Mouse (Mus musculus): ENCODE measurements around the gene Diaph3. TPM values are rescaled to one million over a fixed set of nuclear protein-coding genes. Genes with fewer than 3 reads are reported as not detected.
"Not testable (repeated sequence)": the region's sequence is repeated elsewhere in the genome, so short reads cannot be mapped to it uniquely, and the experiment has no call there.

Gene Diaph3
- 1 to 10 TPM; 5.3 to 6.9 TPM for total RNA-seq (2021)
- long read RNA-seq, experiment 1, partial matches to known transcripts, result 1 of 1 reads
- long read RNA-seq, experiment 1, other reads (novel, unspliced or antisense), result 0 of 1 reads
- long read RNA-seq, experiment 2, full-length matches to known transcripts, result 3 of 4 reads
- long read RNA-seq, experiment 2, partial matches to known transcripts, result 1 of 4 reads
- long read RNA-seq, experiment 2, other reads (novel, unspliced or antisense), result 0 of 4 reads

DNA sequence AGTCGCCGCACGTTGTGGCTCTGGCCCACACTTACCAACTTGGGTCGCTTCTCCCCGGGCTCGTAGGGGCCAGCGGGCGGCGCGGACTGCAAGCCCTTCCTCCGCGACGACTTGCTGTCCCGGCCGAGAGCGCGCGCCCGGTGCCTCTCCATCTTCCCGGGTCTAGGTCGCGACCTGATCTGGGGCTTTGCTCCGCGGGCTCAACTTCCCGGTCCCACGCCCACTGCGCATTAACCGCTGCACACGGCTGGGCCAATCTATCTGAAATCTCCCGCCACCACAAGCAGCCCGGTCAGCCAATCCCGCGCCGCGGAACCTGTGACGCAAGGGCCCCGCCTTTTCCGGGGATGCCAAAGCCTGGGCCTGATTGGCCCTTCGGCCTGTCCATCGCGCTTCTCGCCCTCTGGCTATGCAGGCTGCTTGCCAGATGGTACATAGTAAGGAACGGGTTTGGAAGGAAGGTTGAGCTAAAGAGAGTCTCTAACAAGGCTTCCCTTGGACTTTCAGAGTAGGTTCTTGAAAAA is at the start of gene Diaph3:
Diaph3 (minus strand) TSS at position 273 of the 524 bp plus-strand sequence.
- DNase-seq, result peak; percentile 98

DNA sequence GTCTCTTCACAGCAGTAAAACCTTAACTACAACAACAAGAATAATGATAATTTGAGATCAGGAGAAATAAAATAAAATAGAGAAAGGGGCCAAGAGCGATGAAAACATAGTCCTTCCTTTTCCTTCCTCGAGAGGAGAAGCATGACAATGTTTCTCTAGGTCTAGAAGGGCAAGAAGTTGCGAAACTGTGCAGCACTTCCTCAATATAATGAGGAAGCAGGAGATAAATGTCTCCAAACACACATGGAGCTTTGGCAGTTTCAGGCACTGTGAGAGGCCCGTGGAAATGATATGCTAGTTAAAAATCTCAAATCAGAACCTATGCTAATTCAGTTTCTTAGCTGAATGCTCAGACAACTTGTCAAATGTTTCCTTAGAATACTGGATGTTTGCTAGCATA is 49.6 kb upstream of the Diaph3 start:
- no peak for DNase-seq

DNA sequence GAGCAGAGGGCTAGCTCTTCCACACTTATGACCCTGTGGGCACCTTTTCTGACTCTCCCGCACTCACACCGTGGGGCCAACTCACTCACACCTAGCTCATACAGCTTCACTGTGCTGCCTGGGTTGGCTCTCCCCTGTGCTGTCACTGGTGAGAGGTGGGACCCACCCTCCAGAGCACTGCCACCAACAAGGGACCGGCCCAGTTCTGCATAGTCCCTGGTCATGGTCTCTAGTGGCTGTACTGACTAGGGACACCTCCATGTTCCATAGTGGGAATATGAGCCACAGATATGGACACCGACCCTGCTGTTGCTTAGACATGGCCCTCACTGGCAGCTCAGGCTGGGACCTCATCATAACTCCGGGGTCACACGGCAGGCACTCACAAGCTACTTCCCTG is 30.5 kb upstream of the Diaph3 start:
- no peak for DNase-seq

DNA sequence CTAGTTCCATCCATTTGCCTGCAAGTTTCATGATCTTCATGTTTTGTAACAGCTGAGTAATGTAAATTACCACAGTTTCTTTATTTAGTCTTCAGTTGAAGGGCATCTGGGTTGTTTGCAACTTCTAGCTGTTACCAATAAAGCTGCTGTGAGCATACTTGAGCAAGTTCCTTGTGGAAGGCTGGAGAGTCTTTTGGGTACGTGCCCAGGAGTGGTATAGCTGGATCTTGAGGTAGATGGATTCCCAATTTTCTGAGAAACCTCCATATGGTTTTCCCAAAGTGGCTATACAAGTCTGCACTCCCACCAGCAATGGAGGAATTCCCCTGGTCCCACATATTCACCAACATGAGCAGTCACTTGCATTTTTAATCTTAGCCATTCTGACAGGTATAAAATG is 28.1 kb upstream of the Diaph3 start:
- DNase-seq, result no peak

DNA sequence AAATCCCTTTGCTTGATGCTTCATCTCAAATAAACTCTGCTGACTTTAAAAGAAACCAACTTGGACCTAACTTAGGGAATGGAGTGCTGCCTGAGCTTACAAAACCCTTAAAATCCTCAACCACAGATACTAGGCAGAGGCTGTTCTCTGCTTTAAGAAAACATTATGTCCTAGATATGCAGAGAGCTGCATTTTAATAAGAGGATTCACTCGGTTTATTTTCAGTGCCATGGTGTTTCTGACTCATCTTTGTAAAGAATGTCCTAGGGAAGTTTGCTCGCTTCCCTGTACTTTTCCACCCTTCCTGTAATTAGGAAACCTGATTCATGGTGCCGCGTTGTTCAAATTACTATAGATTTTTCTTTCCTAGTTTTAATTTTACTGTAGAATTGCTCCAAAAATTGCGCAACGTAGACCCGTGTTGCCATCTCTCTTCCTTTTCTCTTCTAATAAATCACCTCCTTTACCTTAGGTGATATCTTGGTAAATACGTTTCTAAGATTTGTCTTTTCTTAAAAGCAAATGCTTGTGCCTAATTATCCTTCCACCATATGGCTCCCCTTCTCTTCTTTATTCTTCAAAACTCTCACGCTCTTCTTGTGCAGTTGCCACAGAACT is 14.7 kb upstream of the Diaph3 start:
- no peak for DNase-seq

DNA sequence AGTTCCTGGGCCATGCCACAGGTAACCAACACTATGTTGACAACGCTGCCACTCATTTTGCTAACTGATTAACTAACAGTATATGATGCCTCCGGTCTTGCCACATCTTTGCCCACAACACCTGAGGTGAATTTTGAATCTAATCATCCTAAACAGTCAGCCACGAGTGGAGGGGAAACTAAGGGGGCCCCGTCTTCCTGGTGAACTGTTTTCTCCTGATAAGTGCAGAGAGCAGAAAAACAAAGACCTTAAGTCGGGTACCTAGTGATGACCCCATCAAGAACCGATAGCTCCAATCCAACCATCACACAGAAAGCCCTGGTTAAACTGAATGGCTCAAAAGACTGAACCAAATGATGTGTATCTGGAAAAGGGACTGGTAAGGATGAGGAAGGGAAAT is 8.6 kb upstream of the Diaph3 start:
- no peak for DNase-seq

DNA sequence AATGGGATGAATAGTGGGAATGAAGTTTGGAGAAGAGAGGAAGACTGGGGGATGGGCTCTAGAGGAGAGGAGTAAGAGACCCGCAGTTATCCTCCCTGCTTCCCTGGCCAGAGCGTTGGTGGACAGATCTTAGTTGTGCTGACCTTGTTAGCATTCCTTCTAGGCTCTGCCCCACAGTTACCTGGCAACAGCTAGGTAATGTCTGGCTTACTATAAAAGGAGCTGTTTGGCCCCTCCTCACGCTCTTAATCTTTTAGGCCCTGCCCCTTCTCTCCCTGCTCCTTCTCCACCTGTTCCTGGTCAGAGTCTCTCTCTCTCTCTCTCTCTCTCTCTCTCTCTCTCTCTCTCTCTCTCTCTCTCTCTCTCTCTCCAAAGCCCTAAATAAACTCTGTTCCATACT is 5.7 kb upstream of the Diaph3 start:
- DNase-seq, result no peak

DNA sequence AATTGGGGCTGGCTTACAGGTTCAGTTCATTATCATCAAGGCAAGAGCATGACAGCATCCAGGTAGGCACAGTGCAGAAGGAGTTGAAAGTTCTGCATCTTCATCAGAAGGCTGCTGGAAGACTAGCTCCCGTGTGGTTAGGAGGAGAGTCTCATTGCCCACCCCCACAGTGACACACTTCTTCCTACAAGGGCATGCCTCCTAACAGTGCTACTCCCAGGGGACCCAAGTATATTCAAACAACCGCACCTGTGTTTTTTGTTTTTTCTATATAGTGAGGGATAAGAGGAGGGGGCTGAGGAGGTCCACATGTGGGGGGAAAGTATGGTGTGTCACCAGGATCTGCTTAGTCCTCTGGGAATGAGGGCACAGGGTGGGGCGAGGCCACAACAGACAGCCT is 4.3 kb upstream of the Diaph3 start:
- DNase-seq, result no peak

DNA sequence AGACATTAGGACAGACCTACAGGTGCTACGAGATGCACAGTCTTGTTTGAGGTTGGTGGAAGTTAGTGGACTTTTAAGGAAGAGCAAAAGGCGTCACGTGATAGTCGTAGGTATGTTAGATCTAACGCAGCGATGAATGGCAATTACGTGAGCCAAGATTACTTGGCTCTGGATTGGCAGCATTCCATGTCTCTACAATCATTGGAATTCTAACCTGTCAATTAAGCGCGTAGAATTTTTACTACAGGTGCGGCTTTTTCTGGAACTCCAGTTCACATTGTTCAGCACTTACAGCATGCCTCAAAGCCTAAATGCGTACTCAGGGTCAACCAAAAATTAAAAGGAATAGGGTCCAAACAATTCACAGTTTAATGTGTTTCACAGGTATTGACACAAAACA is 742 bp upstream of the Diaph3 start:
- no peak for DNase-seq

DNA sequence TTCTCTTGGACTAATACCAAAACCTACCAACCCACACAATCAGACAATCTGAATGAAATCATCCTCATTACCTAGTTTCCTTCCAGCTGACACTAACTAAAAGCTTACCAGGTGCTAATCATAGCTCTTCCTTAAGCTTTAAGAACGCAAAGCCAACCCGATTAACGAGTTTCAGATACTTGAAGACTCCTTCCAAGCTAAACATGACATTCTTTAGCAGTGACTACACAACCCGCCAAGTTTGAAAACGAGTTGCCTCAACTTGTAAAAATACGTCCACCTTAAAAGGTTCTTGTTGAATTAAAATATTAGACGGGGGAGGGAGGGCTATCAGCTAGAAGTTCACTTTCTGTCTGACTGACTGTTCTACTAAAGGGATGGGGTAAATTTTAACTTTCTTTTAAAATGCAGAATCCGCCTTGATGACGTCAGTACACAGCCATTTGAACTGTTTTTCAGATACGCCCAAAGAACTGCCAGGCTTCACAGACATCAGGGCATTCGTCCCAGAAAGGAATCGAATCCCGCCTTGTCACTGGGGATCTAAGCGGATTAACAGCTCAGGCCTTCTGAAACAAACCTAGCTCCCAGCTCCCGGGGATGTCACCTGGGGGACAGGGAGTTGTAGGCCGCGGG is 590 bp downstream of the Diaph3 start:
- no peak for DNase-seq

DNA sequence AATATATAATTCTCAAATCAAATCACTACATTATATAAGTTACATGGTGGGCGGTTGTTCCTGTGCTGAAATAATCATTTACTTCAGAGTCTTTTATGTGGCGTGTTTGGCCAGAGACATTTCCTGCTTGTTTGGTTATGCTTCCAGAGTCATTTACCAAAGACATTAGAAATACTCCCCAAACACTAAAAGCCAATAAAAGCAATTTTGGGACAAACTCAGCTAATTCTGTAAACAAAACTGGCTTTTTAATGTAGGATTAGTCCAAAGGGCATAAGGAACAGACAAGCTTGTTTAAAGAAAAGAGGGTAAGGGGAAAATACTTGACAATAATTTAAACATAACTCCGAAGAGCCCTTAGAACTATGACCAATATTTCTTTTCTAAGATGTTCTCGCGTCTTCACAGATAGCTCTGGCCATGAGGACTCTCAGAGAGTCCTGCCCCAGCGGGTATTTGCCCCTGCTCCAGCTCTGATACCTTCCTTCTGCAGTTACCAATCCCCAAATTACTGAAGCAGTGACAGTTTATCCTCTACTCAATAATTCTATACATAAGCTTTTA is 14.9 kb downstream of the Diaph3 start:
- DNase-seq, result no peak

DNA sequence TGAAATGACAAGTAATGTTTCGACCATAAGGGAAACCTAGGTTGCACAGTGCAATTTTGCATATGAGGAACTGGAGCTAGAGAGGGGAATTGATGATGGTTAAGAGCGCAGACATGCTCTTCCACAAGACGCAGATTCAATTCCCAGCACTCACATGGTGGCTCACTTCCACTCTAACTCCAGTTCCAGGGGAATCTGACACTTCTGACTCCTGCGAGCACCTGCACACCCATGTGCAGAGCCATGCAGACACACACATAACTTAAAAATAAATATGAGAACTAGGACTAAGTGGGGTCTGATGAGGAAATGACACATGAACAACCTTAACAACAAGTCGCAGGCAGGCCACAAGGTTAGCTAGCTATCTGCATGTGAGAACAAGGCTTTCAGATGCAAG is 15.5 kb downstream of the Diaph3 start:
- DNase-seq, result no peak

DNA sequence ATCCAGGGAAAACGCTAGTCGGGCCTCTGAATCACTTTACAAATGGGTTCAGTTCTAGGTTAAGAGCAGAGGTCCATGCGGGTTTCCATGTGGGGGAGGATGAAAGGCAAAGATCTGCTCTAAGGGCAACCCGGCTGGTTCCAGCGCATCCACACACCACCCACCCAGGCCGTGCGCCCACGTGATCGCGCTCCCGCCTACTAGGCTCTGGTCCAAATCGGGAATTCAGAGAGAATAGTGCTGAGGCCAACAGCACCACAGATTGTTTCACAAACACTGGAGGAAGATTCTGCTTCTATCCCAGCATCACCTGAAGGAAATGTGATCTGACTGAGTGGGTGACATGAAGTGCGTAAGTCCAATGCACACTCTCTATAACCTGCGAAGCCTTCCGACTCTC is 17.9 kb downstream of the Diaph3 start:
- DNase-seq, result no peak

DNA sequence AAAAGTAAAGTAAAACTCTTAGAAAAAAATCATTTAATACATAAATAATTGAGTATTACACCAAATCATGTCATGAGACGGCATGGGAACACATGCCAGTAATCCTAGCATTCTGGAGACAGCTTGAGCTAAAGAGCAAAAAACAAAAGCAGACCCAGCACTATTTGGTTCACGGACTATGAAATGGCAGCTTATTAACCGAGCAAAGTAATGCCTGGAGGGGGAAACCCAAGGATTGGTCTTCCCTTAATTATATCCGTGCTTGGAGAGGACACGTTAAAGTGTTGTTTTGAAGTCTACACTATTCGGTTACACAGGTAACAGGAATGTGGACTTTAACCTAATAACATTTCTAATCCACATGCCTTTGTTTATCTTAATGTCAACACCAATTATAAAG is 19.2 kb downstream of the Diaph3 start:
- no peak for DNase-seq

DNA sequence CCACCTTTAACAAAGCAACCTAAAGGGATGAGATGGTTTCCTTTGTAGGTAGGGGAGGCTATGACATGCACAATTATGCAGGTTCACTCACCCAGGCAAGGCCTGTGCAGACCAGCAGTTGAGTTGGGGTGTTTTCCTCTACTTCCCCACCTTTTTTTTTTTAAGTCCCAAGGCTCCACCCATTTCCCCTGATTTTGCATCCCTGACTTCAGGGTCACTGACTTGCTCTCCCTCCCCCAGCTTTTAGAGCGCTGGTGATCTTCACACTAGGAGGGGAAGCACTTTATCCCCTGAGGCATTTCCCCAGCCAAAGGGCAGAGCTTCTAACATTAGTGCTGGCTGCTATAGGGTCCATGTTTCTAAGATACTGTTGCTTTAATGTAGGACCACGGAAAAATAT is 30.4 kb downstream of the Diaph3 start:
- DNase-seq, result no peak

DNA sequence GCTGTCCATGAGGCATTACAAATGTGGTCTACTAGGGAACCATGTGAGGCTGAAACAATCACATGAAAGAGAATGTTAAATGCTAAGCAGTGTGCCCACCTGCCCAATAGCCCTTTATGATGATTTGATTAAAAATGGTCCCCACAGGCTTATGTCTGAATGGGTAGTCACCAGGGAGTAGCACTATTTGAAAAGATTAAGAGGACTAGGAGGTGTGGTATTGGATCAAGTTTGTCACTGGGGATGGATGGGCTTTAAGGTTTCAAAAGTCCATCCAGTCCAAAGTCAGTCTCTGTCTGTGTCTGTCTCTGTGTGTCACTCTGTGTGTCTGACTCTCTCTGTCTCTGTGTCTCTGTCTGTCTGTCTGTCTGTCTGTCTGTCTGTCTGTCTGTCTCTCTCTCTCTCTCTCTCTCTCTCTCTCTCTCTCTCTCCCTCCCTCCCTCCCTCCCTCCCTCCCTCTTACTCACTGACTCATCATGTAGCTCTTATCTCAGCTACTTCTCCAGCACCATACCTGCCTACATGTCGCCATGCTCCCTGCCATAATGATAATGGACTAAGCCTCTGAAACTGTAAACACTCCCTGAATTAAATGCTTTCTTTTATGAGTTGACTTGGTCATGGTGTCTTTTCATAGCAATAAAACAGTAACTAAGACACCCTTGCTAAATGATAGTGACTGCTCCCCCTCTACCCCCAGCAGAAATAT is 41.5 kb downstream of the Diaph3 start:
- no peak for DNase-seq

DNA sequence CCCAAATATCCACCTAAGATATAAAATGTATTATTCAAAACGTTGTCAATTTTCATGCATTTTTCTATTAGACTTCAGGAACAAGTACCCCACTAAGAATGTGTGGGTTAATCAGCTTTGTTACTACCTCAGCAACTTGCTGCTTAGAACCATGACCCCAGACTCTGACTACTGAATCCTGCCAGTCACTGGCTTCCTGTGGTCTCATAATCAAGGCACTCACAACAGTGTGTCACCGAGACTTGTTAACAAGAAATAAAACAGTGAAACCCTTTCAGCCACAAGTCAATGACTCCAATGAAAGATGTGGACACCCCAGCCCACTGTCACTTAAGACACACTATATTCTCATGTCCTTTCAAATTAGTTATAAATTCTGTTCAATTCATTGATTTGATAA is 42.9 kb downstream of the Diaph3 start:
- no peak for DNase-seq

DNA sequence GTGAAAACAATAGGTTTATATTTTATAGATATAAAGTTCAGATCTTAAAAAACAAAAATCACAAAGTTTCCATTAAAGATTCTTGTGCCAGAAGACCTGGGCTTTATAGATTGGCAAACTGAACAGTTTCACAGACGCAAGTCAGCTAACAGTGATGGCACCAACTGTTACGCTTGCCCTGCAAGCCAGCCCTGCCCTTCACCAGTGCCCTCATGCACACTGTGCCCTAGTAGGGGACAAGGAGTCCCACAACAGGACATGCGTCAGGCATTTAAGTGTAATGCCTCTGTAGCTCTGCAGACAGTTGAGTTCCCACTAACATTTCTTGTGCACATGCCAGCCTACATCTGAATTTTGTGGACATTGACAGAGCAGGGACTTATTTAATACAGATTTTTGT is 49.5 kb downstream of the Diaph3 start:
- DNase-seq, result no peak

DNA sequence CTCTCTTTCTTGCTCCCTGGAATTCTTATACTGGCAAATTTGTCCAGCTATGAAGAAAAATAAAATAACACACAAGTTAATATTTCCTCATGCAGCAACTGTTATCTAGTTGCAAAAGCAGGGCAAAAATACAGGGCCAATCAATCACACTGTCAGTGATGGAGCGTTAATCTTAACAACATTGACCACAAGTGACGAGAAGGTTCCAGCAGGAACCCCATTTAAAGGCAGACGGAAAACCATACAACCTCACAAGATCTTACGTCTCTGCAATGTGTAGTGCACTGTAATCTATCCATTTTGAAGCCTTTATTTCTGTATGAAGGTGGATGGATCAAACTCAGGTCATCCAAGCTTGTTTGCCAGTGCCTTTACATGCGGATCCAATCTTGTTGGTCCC is 49.9 kb downstream of the Diaph3 start:
- no peak for DNase-seq

DNA sequence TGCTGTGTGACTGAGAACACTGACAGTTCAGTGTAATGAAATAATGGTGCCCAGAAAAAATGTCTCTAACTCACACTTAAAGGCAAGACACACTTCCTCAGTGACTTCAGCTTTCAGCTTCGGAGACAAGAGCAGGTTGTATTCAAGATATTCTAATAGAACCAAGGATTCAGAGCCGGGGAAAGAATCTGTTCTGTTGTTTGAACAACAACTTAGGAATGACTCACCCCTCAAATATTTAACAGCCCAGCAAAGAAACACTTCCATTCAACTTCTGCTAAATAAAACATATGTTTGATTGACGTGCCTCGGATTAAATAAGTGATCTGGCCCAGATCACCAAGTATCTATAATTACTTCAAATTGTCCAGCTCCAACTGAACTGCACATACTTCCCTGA is 52.1 kb downstream of the Diaph3 start:
- no peak for DNase-seq

DNA sequence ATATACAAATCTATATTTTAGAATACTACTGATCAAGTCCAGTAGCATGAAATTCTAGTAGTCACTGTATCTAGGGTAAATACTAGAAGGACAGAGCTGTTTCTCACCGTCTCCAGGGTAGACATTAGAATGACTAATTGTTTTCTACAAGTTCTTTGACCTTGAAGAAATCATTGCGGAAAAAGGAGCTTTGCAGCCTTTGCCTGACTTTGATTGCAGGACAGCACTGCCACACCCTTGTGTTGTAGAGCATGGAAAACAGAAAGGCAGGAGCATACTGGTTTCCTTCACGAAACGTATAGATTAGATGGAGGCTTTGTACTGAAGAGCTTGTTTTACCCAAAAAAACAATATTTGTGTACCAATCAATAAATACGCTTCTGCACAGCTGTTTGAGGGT is 52.6 kb downstream of the Diaph3 start:
- DNase-seq, result no peak

DNA sequence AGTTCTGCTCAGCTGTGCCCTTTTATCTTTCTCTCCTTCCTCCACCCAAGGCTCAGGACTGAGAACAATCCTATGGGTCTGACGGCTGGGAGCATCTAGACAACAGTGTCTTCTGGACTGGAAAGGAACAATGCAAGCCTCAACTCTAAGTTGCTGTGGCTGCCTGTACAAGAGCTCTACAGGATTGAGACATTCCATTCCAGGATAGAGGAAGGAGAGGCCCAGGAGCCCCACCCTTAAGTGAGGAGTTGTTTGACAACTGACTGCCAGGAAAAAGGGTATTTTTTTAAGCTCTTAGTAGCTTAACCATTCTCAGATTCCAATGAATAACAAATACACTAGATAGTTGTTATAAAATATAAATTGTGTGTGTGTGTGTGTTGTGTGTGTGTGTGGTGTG is 53.0 kb downstream of the Diaph3 start:
- DNase-seq, result no peak

DNA sequence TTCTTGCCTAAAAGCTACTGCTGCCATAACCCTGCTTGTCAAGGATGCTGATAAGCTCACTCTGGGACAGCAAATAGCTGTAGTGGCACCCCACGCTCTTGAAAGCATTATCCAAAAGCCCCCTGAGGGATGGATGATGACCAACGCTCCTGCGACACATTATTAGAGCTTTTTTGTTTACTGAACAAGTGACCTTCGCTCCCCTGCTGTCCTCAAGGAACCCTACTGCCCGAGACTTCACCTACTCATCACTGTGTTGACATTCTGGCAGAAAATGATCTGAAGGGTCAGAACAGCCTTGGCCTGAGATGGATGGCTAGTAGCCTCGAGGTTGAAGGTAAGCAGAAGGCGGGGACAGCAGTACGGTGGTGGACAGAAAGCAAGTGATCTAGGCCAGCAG is 56.1 kb downstream of the Diaph3 start:
- DNase-seq, result not testable (repeated sequence)
